Mouse (Mus musculus): ENCODE data around the gene Gm973. TPM values are rescaled to one million over a fixed set of nuclear protein-coding genes. Genes with fewer than 3 reads are reported as not detected.

Gm973 gene
- polyA plus RNA-seq, 1 experiment from 2014 or later, result 8.1 TPM

- H3K27ac ChIP-seq (replicated peaks), result no peak overlapping the region
- no peaks in the 10 kb centered on the region for H3K27me3 ChIP-seq
- WGBS, result 57% methylated on average over 3 of the region's 3 CpGs
- H3K9me3 ChIP-seq, result no peaks in the 10 kb centered on the region
- no peak overlapping the region for H3K4me3 ChIP-seq
- no peak overlapping the region for H3K9ac ChIP-seq
- peaks cover 13% of the 10 kb centered on the region for H3K4me1 ChIP-seq (replicated peaks)
- no peak for ATAC-seq (ENCODE audit: low FRiP score, low read depth)
- H3K4me2 ChIP-seq, result no peak overlapping the region
- H3K36me3 ChIP-seq, result no peaks in the 10 kb centered on the region
These were observed 8.7 kb downstream of the Gm973 start for GRCm38 (mm10) chr1:59524759-59525158.

- Histone ChIP-seq H3K27me3 (no peaks in the 10 kb centered on the region), H3K27ac (replicated peaks) (no peak overlapping the region), H3K9ac (no peak overlapping the region), H3K4me1 (replicated peaks) (peaks cover 13% of the 10 kb centered on the region), H3K4me3 (no peak overlapping the region), H3K9me3 (no peaks in the 10 kb centered on the region), H3K36me3 (no peaks in the 10 kb centered on the region), H3K4me2 (no peak overlapping the region)
- 93% methylated on average over 6 of the region's 6 CpGs for WGBS
- ATAC-seq (ENCODE audit: low FRiP score, low read depth), result no peak
These were observed 11.2 kb downstream of the Gm973 start for GRCm38 (mm10) chr1:59527219-59527618.

GRCm38 (mm10) chr1:59534976-59535810 lies 19.1 kb downstream of the Gm973 start:
- Histone ChIP-seq H3K4me3 (no peak overlapping the region), H3K27me3 (no peaks in the 10 kb centered on the region), H3K27ac (replicated peaks) (peak overlapping the region; percentile 50), H3K4me2 (no peak overlapping the region), H3K9me3 (no peaks in the 10 kb centered on the region), H3K9ac (no peak overlapping the region), H3K4me1 (replicated peaks) (peaks cover 9% of the 10 kb centered on the region), H3K36me3 (no peaks in the 10 kb centered on the region)
- WGBS, result 26% methylated on average over 5 of the region's 5 CpGs
- peak; percentile 81 for ATAC-seq (ENCODE audit: low FRiP score, low read depth)

GRCm38 (mm10) chr1:59538381-59538780 lies 22.3 kb downstream of the Gm973 start:
- H3K4me3 ChIP-seq, result no peak overlapping the region
- no peak overlapping the region for H3K27ac ChIP-seq (replicated peaks)
- peaks cover 9% of the 10 kb centered on the region for H3K4me1 ChIP-seq (replicated peaks)
- H3K36me3 ChIP-seq, result no peaks in the 10 kb centered on the region
- no peak overlapping the region for H3K4me2 ChIP-seq
- 85% methylated on average over 5 of the region's 5 CpGs for WGBS
- H3K9me3 ChIP-seq, result no peaks in the 10 kb centered on the region
- no peak for ATAC-seq (ENCODE audit: low FRiP score, low read depth)
- H3K9ac ChIP-seq, result no peak overlapping the region
- H3K27me3 ChIP-seq, result no peaks in the 10 kb centered on the region

- Histone ChIP-seq H3K9me3 (no peaks in the 10 kb centered on the region), H3K36me3 (no peaks in the 10 kb centered on the region), H3K27ac (replicated peaks) (no peak overlapping the region), H3K27me3 (no peaks in the 10 kb centered on the region), H3K4me2 (no peak overlapping the region), H3K4me3 (no peak overlapping the region), H3K9ac (no peak overlapping the region), H3K4me1 (replicated peaks) (peaks cover under 1% of the 10 kb centered on the region)
- 54% methylated on average over 19 of the region's 19 CpGs for WGBS
- no peak for ATAC-seq (ENCODE audit: low FRiP score, low read depth)
These were observed 24.6 kb downstream of the Gm973 start for GRCm38 (mm10) chr1:59540537-59541148.

- 81% methylated on average over 16 of the region's 16 CpGs for WGBS
- no peak for ATAC-seq (ENCODE audit: low FRiP score, low read depth)
These were observed 25.4 kb downstream of the Gm973 start for GRCm38 (mm10) chr1:59541271-59542020.

GRCm38 (mm10) chr1:59542231-59542630 lies 26.2 kb downstream of the Gm973 start:
- H3K27me3 ChIP-seq, result no peaks in the 10 kb centered on the region
- WGBS, result 73% methylated on average over 6 of the region's 6 CpGs
- no peaks in the 10 kb centered on the region for H3K9me3 ChIP-seq
- no peaks in the 10 kb centered on the region for H3K36me3 ChIP-seq
- no peak overlapping the region for H3K4me2 ChIP-seq
- no peak for ATAC-seq (ENCODE audit: low FRiP score, low read depth)
- no peak overlapping the region for H3K27ac ChIP-seq (replicated peaks)
- H3K4me1 ChIP-seq (replicated peaks), result no peaks in the 10 kb centered on the region
- no peak overlapping the region for H3K4me3 ChIP-seq
- H3K9ac ChIP-seq, result no peak overlapping the region

More at GRCm38 (mm10) chr1:59541271-59542020, 25.4 kb downstream of the Gm973 start:
- H3K27me3 ChIP-seq, result no peaks in the 10 kb centered on the region
- no peaks in the 10 kb centered on the region for H3K9me3 ChIP-seq
- no peak overlapping the region for H3K9ac ChIP-seq
- H3K36me3 ChIP-seq, result no peaks in the 10 kb centered on the region
- no peaks in the 10 kb centered on the region for H3K4me1 ChIP-seq (replicated peaks)
- H3K4me2 ChIP-seq, result no peak overlapping the region
- H3K27ac ChIP-seq (replicated peaks), result no peak overlapping the region
- no peak overlapping the region for H3K4me3 ChIP-seq

GRCm38 (mm10) chr1:59543911-59544310 lies 27.8 kb downstream of the Gm973 start:
- H3K9me3 ChIP-seq, result no peaks in the 10 kb centered on the region
- H3K27ac ChIP-seq (replicated peaks), result no peak overlapping the region
- 85% methylated on average over 8 of the region's 8 CpGs for WGBS
- H3K9ac ChIP-seq, result no peak overlapping the region
- no peaks in the 10 kb centered on the region for H3K27me3 ChIP-seq
- no peaks in the 10 kb centered on the region for H3K36me3 ChIP-seq
- no peak overlapping the region for H3K4me3 ChIP-seq
- 0 out of 2 replicates have a peak, but pooled peaks cover 2% of the 10 kb centered on the region for H3K4me1 ChIP-seq (replicated peaks)
- no peak overlapping the region for H3K4me2 ChIP-seq
- ATAC-seq (ENCODE audit: low FRiP score, low read depth), result no peak

GRCm38 (mm10) chr1:59548486-59548885 lies 32.4 kb downstream of the Gm973 start:
- Histone ChIP-seq H3K9me3 (no peaks in the 10 kb centered on the region), H3K36me3 (no peaks in the 10 kb centered on the region), H3K4me1 (replicated peaks) (0 out of 2 replicates have a peak, but pooled peaks cover 6% of the 10 kb centered on the region), H3K27me3 (no peaks in the 10 kb centered on the region), H3K4me3 (no peak overlapping the region), H3K27ac (replicated peaks) (no peak overlapping the region), H3K9ac (no peak overlapping the region), H3K4me2 (no peak overlapping the region)
- ATAC-seq (ENCODE audit: low FRiP score, low read depth), result no peak
- 78% methylated on average over 5 of the region's 5 CpGs for WGBS

- no peaks in the 10 kb centered on the region for H3K9me3 ChIP-seq
- H3K36me3 ChIP-seq, result no peaks in the 10 kb centered on the region
- no peak for ATAC-seq (ENCODE audit: low FRiP score, low read depth)
- H3K27me3 ChIP-seq, result no peaks in the 10 kb centered on the region
- no peak overlapping the region for H3K9ac ChIP-seq
- peaks cover 9% of the 10 kb centered on the region for H3K4me1 ChIP-seq (replicated peaks)
- 65% methylated on average over 7 of the region's 7 CpGs for WGBS
- no peak overlapping the region for H3K27ac ChIP-seq (replicated peaks)
- H3K4me3 ChIP-seq, result no peak overlapping the region
- H3K4me2 ChIP-seq, result no peak overlapping the region
These were observed 33.1 kb downstream of the Gm973 start for GRCm38 (mm10) chr1:59549036-59549675.

- 84% methylated on average over 6 of the region's 6 CpGs for WGBS
- no peak for ATAC-seq (ENCODE audit: low FRiP score, low read depth)
- H3K36me3 ChIP-seq, result no peaks in the 10 kb centered on the region
These were observed 34.2 kb downstream of the Gm973 start for GRCm38 (mm10) chr1:59550227-59550626.

More at GRCm38 (mm10) chr1:59550227-59550626, 34.2 kb downstream of the Gm973 start:
- no peaks in the 10 kb centered on the region for H3K27me3 ChIP-seq
- no peak overlapping the region for H3K9ac ChIP-seq
- no peak overlapping the region for H3K4me3 ChIP-seq
- peaks cover 9% of the 10 kb centered on the region for H3K4me1 ChIP-seq (replicated peaks)
- no peak overlapping the region for H3K27ac ChIP-seq (replicated peaks)
- no peak overlapping the region for H3K4me2 ChIP-seq
- H3K9me3 ChIP-seq, result no peaks in the 10 kb centered on the region

Data from hindbrain, embryonic 15.5 days (tissue).